Mouse (Mus musculus) MEL (cell line): ENCODE data around the gene Med27. TPM values are rescaled to one million over a fixed set of nuclear protein-coding genes. Genes with fewer than 3 reads are reported as not detected.

ENCODE experiments used
- DNase-seq: peaks from one replicate; pipeline ENCODE4 v3.0.0; 2011; ENCODE audit warnings: low read depth, low spot score
- H3K27ac ChIP-seq: 2 replicates; pipeline ENCODE4 v1.5.1; 2012; ENCODE audit warnings: low read depth, mild to moderate bottlenecking, control low read depth, low read length, moderate library complexity; ENCODE audit not compliant: control insufficient read depth
- H3K27me3 ChIP-seq, 2 experiments: fragments of 150-350 bp in 1 of 2; sonication (generic) in 1 of 2; 2 replicates each; pipeline ENCODE4 v1.6.1; 2012; ENCODE audit warnings: low read length in 2 of 2, mild to moderate bottlenecking in 2 of 2, improper control_type of control experiment in 1 of 2, moderate library complexity in 1 of 2; ENCODE audit not compliant: insufficient read depth in 2 of 2, control insufficient read depth in 1 of 2
- H3K36me3 ChIP-seq, 2 experiments: 2 replicates each; pipeline ENCODE4 v1.6.1; 2012 to 2014; ENCODE audit warnings: low read length in 2 of 2, improper control_type of control experiment in 1 of 2, inconsistent platforms in 1 of 2, mild to moderate bottlenecking in 1 of 2; ENCODE audit not compliant: insufficient read depth in 2 of 2, control insufficient read depth in 1 of 2
- H3K4me1 ChIP-seq, 2 experiments: fragments of 150-350 bp in 1 of 2; sonication (generic) in 1 of 2; 2 replicates each; pipeline ENCODE4 v1.6.1; 2012; ENCODE audit warnings: low read length in 2 of 2, improper control_type of control experiment in 1 of 2, mild to moderate bottlenecking in 1 of 2; ENCODE audit not compliant: insufficient read depth in 2 of 2, control insufficient read depth in 1 of 2
- H3K4me3 ChIP-seq, 2 experiments: fragments of 150-350 bp in 1 of 2; sonication (generic) in 1 of 2; 2 replicates each; pipeline ENCODE4 v1.5.1; 2012; ENCODE audit warnings: low read depth in 2 of 2, low read length in 2 of 2, mild to moderate bottlenecking in 2 of 2, moderate library complexity in 2 of 2, control low read depth in 1 of 2, improper control_type of control experiment in 1 of 2; ENCODE audit not compliant: control insufficient read depth in 1 of 2, insufficient read depth in 1 of 2
- H3K79me2 ChIP-seq: 2 replicates; pipeline ENCODE4 v1.6.1; 2012; ENCODE audit warnings: mild to moderate bottlenecking, low read length, moderate library complexity; ENCODE audit not compliant: control insufficient read depth, poor library complexity, insufficient read depth
- H3K9ac ChIP-seq: 2 replicates; pipeline ENCODE4 v1.6.1; 2012; ENCODE audit warnings: low read depth, mild to moderate bottlenecking, control low read depth, low read length, moderate library complexity; ENCODE audit not compliant: control insufficient read depth, poor library complexity, severe bottlenecking
- H3K9me3 ChIP-seq: fragments of 150-350 bp; sonication (generic); replicated peaks from 2 replicates; pipeline ENCODE4 v1.6.1; 2012; ENCODE audit warnings: mild to moderate bottlenecking, low read length, improper control_type of control experiment, moderate library complexity; ENCODE audit not compliant: insufficient read depth
- CHD1 ChIP-seq: IDR thresholded peaks from 2 replicates; pipeline ENCODE4 v1.6.1; 2012; ENCODE audit warnings: low read depth, mild to moderate bottlenecking, inconsistent platforms, low read length, improper control_type of control experiment
- CTCF ChIP-seq, 3 experiments: IDR thresholded peaks in 2 of 3; conservative IDR thresholded peaks in 1 of 3; 2 replicates each; pipeline ENCODE4 v1.5.1; 2011 to 2012; ENCODE audit warnings: low read length in 3 of 3, low read depth in 2 of 3, mild to moderate bottlenecking in 2 of 3, improper control_type of control experiment in 1 of 3, inconsistent platforms in 1 of 3, mixed read lengths in 1 of 3, moderate library complexity in 1 of 3; ENCODE audit not compliant: control insufficient read depth in 1 of 3, insufficient read depth in 1 of 3, poor library complexity in 1 of 3, severe bottlenecking in 1 of 3
- ELF1 ChIP-seq: IDR thresholded peaks from 2 replicates; pipeline ENCODE4 v1.6.1; 2014; ENCODE audit warnings: low read depth, mild to moderate bottlenecking, inconsistent platforms, low read length, improper control_type of control experiment, moderate library complexity
- GATA1 ChIP-seq: IDR thresholded peaks from 2 replicates; pipeline ENCODE4 v1.6.1; 2011; ENCODE audit warnings: low read depth, low read length, improper control_type of control experiment
- JUND ChIP-seq: IDR thresholded peaks from 2 replicates; pipeline ENCODE4 v1.6.1; 2011; ENCODE audit warnings: low read depth, mild to moderate bottlenecking, improper control_type of control experiment, low read length
- MAX ChIP-seq: IDR thresholded peaks from 2 replicates; pipeline ENCODE4 v1.6.1; 2011; ENCODE audit warnings: low read length, improper control_type of control experiment
- MXI1 ChIP-seq: IDR thresholded peaks from 2 replicates; pipeline ENCODE4 v1.6.1; 2011; ENCODE audit warnings: mild to moderate bottlenecking, low read depth, low read length, improper control_type of control experiment
- MYB ChIP-seq: IDR thresholded peaks from 2 replicates; pipeline ENCODE4 v1.6.1; 2011; ENCODE audit warnings: mild to moderate bottlenecking, low read depth, low read length, improper control_type of control experiment
- MYC ChIP-seq: IDR thresholded peaks from 2 replicates; pipeline ENCODE4 v1.6.1; 2011; ENCODE audit warnings: low read depth, mild to moderate bottlenecking, low read length, improper control_type of control experiment, moderate library complexity
- NELFE ChIP-seq: IDR thresholded peaks from 2 replicates; pipeline ENCODE4 v1.6.1; 2011; ENCODE audit warnings: low read depth, low read length, improper control_type of control experiment
- NRF1 ChIP-seq: IDR thresholded peaks from 2 replicates; pipeline ENCODE4 v1.6.1; 2014; ENCODE audit warnings: low read depth, mild to moderate bottlenecking, inconsistent platforms, low read length, improper control_type of control experiment, moderate library complexity; ENCODE audit not compliant: poor library complexity, insufficient read depth, severe bottlenecking
- POLR2AphosphoS5 ChIP-seq: IDR thresholded peaks from 2 replicates; pipeline ENCODE4 v1.6.1; 2012; ENCODE audit warnings: low read depth, borderline replicate concordance, mild to moderate bottlenecking, inconsistent platforms, low read length, moderate library complexity, mixed read lengths
- RCOR1 ChIP-seq: IDR thresholded peaks from 2 replicates; pipeline ENCODE4 v1.6.1; 2012; ENCODE audit warnings: low read depth, mild to moderate bottlenecking, inconsistent platforms, low read length, improper control_type of control experiment
- SIN3A ChIP-seq: IDR thresholded peaks from 2 replicates; pipeline ENCODE4 v1.6.1; 2012; ENCODE audit warnings: low read length, improper control_type of control experiment, inconsistent platforms
- TCF12 ChIP-seq: IDR thresholded peaks from 2 replicates; pipeline ENCODE4 v1.6.1; 2014; ENCODE audit warnings: low read depth, mild to moderate bottlenecking, inconsistent platforms, low read length, improper control_type of control experiment, moderate library complexity
- UBTF ChIP-seq: IDR thresholded peaks from 2 replicates; pipeline ENCODE4 v1.6.1; 2012; ENCODE audit warnings: low read depth, mild to moderate bottlenecking, inconsistent platforms, low read length, improper control_type of control experiment, moderate library complexity, borderline replicate concordance; ENCODE audit not compliant: insufficient read depth
- USF1 ChIP-seq: IDR thresholded peaks from 2 replicates; pipeline ENCODE4 v1.6.1; 2014; ENCODE audit warnings: low read depth, mild to moderate bottlenecking, inconsistent platforms, low read length, improper control_type of control experiment, moderate library complexity
- USF2 ChIP-seq, 2 experiments: IDR thresholded peaks; 2 replicates each; pipeline ENCODE4 v1.6.1; 2011 to 2012; ENCODE audit warnings: improper control_type of control experiment in 2 of 2, low read length in 2 of 2, borderline replicate concordance in 1 of 2, inconsistent platforms in 1 of 2, low read depth in 1 of 2, mild to moderate bottlenecking in 1 of 2; ENCODE audit not compliant: insufficient read depth in 1 of 2
- ZKSCAN1 ChIP-seq: IDR thresholded peaks from 2 replicates; pipeline ENCODE4 v1.6.1; 2012; ENCODE audit warnings: low read depth, mild to moderate bottlenecking, inconsistent platforms, low read length, improper control_type of control experiment, moderate library complexity
- polyA plus RNA-seq, 2 experiments: library from polyadenylated mRNA; stranded (reverse) in 1 of 2; unstranded in 1 of 2; fragments of >175 nt in 1 of 2; fragments of >200 nt in 1 of 2; gene quantifications; 2 replicates each; pipeline versions ENCODE4 v1.2.1 to v1.2.4; 2012; ENCODE audit warnings: low replicate concordance in 2 of 2, low read depth in 1 of 2; ENCODE audit not compliant: insufficient read length in 2 of 2, insufficient read depth in 1 of 2, missing spikeins in 1 of 2
- total RNA-seq: library from RNA; depleted of rRNA; stranded (reverse); fragments of 300-350 nt; gene quantifications from 2 replicates; pipeline ENCODE4 v1.2.3, GENCODE M21; 2012

Med27 gene
- total and polyA plus RNA-seq, 3 experiments, result 46.3 to 46.9 TPM; not detected in 1

- no peak overlapping the region for H3K27ac ChIP-seq
- no peaks in the 10 kb centered on the region for H3K36me3 ChIP-seq
- no peak overlapping the region for H3K4me3 ChIP-seq
- no peak for DNase-seq
- H3K4me1 ChIP-seq, result no peaks in the 10 kb centered on the region
- peaks cover 0 to 2% of the 10 kb centered on the region in 2 experiments; a peak in 1 of 4 replicates for H3K27me3 ChIP-seq
- no peak overlapping the region for H3K9ac ChIP-seq
- TF ChIP-seq SIN3A (no peak), GATA1 (peak; percentile 27; the same call in 1 of the 2 replicates), MXI1 (no peak)
- no peaks in the 10 kb centered on the region for H3K9me3 ChIP-seq
- no peaks in the 10 kb centered on the region for H3K79me2 ChIP-seq
Measured at GRCm38 (mm10) chr2:29571921-29572700, 225.5 kb downstream of the Med27 start.

- Histone ChIP-seq H3K4me3 (no peak overlapping the region), H3K9ac (no peak overlapping the region), H3K4me1 (no peaks in the 10 kb centered on the region), H3K27me3 (peaks cover 0 to under 1% of the 10 kb centered on the region in 2 experiments; a peak in 1 of 4 replicates), H3K9me3 (no peaks in the 10 kb centered on the region), H3K36me3 (no peaks in the 10 kb centered on the region), H3K27ac (no peak overlapping the region), H3K79me2 (no peaks in the 10 kb centered on the region)
- no peak for TF ChIP-seq JUND
- no peak for TF ChIP-seq UBTF
- no peak for TF ChIP-seq MYB
- TF ChIP-seq ELF1, result no peak
- TF ChIP-seq POLR2AphosphoS5, result no peak
- TF ChIP-seq USF2 (IDR thresholded peaks at IDR 0.05; ENCODE audit: borderline replicate concordance in 1 of 2, insufficient read depth in 1 of 2, low read depth in 1 of 2, low read length in 2 of 2), result no peak
- no peak for TF ChIP-seq MAX
- no peak for TF ChIP-seq USF1
- TF ChIP-seq CTCF (IDR thresholded peaks at IDR 0.05 in 2 of 3, conservative IDR thresholded peaks at IDR 0.05 in 1 of 3; ENCODE audit: control insufficient read depth in 1 of 3, insufficient read depth in 1 of 3, low read depth in 2 of 3, low read length in 3 of 3, poor library complexity in 1 of 3, severe bottlenecking in 1 of 3), result no peak
- no peak for TF ChIP-seq GATA1
- no peak for TF ChIP-seq TCF12
- TF ChIP-seq ZKSCAN1, result no peak
- no peak for TF ChIP-seq MXI1
- TF ChIP-seq CHD1, result no peak
- no peak for TF ChIP-seq NELFE
- TF ChIP-seq RCOR1, result no peak
- no peak for TF ChIP-seq NRF1
- TF ChIP-seq MYC, result no peak
- no peak for DNase-seq
Measured at GRCm38 (mm10) chr2:29572811-29573427, 226.3 kb downstream of the Med27 start.
